Mouse (Mus musculus) cortical plate, adult 2 months (tissue): ENCODE results near the gene Tiparp. TPM values are rescaled to one million over a fixed set of nuclear protein-coding genes. Genes with fewer than 3 reads are reported as not detected.
A peak's percentile ranks its signal among the peaks of the same experiment; 100 is the strongest.

Source experiments
- H3K27ac ChIP-seq: fragments of 200-500 bp; 2 replicates; pipeline ENCODE4 v1.5.1; 2012; ENCODE audit warnings: low read length, control low read depth, inconsistent platforms; ENCODE audit not compliant: insufficient read depth
- H3K4me1 ChIP-seq: fragments of 200-500 bp; 2 replicates; pipeline ENCODE4 v1.6.1; 2011; ENCODE audit warnings: low read length; ENCODE audit not compliant: control insufficient read depth, insufficient read depth
- H3K4me3 ChIP-seq: fragments of 200-500 bp; 2 replicates; pipeline ENCODE4 v1.5.1; 2011; ENCODE audit warnings: mild to moderate bottlenecking, low read length, control low read depth; ENCODE audit not compliant: insufficient read depth
- CTCF ChIP-seq: fragments of 200-500 bp; IDR thresholded peaks from 2 replicates; pipeline ENCODE4 v1.5.1; 2011; ENCODE audit warnings: mild to moderate bottlenecking, control low read depth, low read length; ENCODE audit not compliant: insufficient read depth; ENCODE audit errors: extremely low read depth
- POLR2A ChIP-seq: fragments of 200-500 bp; IDR thresholded peaks from 2 replicates; pipeline ENCODE4 v1.6.1; 2011; ENCODE audit warnings: mild to moderate bottlenecking, low read length, control low read depth; ENCODE audit not compliant: insufficient read depth; ENCODE audit errors: extremely low read depth
- polyA plus RNA-seq: library from polyadenylated mRNA; depleted of rRNA; stranded (reverse); fragments of >200 nt; gene quantifications from 2 replicates; pipeline ENCODE4 v1.2.3, GENCODE M21; 2012

Gene Tiparp
- polyA plus RNA-seq, 1 experiment: 8.2 TPM

GRCm38 (mm10) chr3:65527196-65527595 lies 1.0 kb upstream of the Tiparp start:
- no peak overlapping the region for H3K27ac ChIP-seq
- no peaks in the 10 kb centered on the region for H3K4me1 ChIP-seq
- TF ChIP-seq CTCF: no peak
- no peak for TF ChIP-seq POLR2A
- H3K4me3 ChIP-seq: peak overlapping the region; percentile 91

DNA sequence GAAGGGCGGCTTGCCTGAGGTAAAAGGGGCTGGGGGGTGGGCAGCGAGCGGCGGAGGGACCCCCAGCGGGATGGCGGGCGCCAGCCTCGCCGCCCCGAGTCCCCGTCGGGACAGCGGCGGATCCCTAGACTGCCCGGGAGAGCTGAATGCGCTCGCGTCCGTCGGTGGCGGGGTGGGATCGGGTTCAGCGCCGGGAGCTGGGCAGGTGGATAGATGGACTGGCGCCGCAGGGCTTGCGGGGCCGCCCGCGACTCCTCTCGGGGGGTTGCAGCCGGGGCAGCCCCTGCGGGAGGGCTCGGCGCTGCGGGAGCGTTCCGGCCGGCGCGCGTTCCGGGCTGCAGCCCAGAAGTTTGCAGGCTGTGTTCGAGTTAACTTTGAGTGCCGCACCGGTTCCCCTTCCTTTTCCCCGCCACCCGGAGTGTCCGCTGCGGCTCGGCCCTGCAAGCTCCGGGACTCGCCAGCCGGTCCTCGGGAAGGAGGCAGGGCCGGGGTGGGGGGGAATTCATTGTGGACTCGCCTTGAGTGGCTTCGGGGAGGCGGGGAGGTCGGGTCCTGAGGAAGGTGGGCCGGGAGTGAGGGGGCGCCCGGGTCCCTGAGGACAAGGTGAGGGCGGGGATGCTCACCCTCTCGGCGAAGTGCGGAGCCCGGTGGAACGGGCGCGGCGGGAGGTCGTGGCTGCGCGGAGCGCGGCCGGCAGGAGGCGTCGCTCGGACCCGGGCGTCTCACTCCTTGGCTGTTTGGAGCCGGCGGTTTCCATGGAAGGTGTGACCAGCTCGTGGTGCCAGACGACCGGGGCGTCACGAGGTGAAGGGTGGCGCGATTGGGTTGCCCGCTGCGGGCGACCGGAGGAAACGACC lies 632 bp downstream of the Tiparp start:
- peak overlapping the region; percentile 92 for H3K27ac ChIP-seq
- TF ChIP-seq POLR2A: no peak
- no peak for TF ChIP-seq CTCF
- peaks cover 2% of the 10 kb centered on the region; the same call in 1 of the 2 replicates for H3K4me1 ChIP-seq
- H3K4me3 ChIP-seq: peak overlapping the region; percentile 91

- Histone ChIP-seq H3K27ac (no peak overlapping the region), H3K4me3 (peak overlapping the region; percentile 91), H3K4me1 (peaks cover 2% of the 10 kb centered on the region; the same call in 1 of the 2 replicates)
- TF ChIP-seq POLR2A (no peak), CTCF (no peak)
Observed at GRCm38 (mm10) chr3:65529471-65530215, 1.4 kb downstream of the Tiparp start.

GRCm38 (mm10) chr3:65533014-65533413 lies 4.8 kb downstream of the Tiparp start:
- Histone ChIP-seq H3K4me3 (no peak overlapping the region), H3K27ac (no peak overlapping the region), H3K4me1 (peaks cover 2% of the 10 kb centered on the region; the same call in 1 of the 2 replicates)
- TF ChIP-seq CTCF: no peak
- no peak for TF ChIP-seq POLR2A

- TF ChIP-seq CTCF (no peak), POLR2A (no peak)
- H3K27ac ChIP-seq: no peak overlapping the region
Observed at GRCm38 (mm10) chr3:65533598-65533997, 5.4 kb downstream of the Tiparp start.

GRCm38 (mm10) chr3:65534488-65534887 lies 6.3 kb downstream of the Tiparp start:
- H3K4me1 ChIP-seq: peaks cover 2% of the 10 kb centered on the region; the same call in 1 of the 2 replicates
- H3K27ac ChIP-seq: no peak overlapping the region
- TF ChIP-seq POLR2A: no peak
- no peak for TF ChIP-seq CTCF
- no peak overlapping the region for H3K4me3 ChIP-seq

More at GRCm38 (mm10) chr3:65533598-65533997, 5.4 kb downstream of the Tiparp start:
- peaks cover 2% of the 10 kb centered on the region; the same call in 1 of the 2 replicates for H3K4me1 ChIP-seq
- no peak overlapping the region for H3K4me3 ChIP-seq

GRCm38 (mm10) chr3:65535087-65535761 lies 7.0 kb downstream of the Tiparp start:
- Histone ChIP-seq H3K4me1 (peaks cover 2% of the 10 kb centered on the region; the same call in 1 of the 2 replicates), H3K4me3 (no peak overlapping the region), H3K27ac (no peak overlapping the region)
- no peak for TF ChIP-seq CTCF
- no peak for TF ChIP-seq POLR2A

DNA sequence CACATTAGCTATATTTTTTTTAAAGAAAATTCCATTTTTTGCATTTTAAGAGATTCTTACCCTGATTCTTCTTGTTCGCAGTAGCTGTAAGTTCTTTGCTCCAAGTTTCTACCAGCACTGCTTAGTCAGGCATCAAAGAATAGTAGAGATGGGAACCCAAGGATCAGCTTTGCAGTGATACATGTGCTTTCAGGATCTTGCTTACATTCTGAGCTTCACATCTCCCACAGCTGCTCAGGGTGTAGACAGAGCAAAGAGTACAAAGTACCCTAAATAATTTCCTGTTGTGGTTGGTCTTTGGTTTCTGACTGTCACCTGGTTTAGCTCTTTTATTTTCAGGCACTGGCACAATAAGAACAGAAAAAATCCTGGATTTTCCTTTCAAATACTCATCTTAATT lies 9.1 kb downstream of the Tiparp start:
- Histone ChIP-seq H3K4me1 (peaks cover 2% of the 10 kb centered on the region; the same call in 1 of the 2 replicates), H3K4me3 (no peak overlapping the region), H3K27ac (no peak overlapping the region)
- TF ChIP-seq CTCF (no peak), POLR2A (no peak)

DNA sequence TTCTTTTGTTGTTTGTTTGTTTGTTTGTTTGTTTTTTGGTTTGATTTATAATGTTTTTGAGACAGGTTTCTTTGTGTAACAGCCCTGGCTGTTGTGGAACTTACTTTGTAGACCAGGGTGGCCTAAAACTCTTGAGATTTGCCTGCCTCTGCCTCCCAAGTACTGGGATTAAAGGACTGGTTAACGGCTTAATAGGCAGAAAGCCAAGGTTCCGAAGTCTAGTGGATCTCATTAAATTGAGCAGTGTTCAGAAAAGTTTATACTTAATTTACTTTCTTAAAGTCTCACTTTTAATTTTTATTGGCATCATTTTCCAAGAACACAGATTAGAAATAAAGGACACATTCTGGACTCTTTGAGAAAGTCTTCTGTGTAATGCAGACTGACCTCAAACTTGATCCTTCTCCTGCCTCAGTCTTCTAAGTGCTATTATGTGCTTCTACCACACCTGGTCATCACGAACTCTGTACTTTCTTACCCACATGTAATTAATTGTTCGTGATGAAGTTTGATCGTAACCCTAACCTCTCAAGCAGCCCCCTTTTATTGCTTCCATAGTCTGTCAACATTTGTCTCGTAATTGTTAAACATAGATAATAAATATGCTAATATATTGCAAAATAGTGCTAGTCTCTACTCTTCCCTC lies 12.8 kb downstream of the Tiparp start:
- H3K4me3 ChIP-seq: no peak overlapping the region
- TF ChIP-seq POLR2A (no peak), CTCF (no peak)
- no peaks in the 10 kb centered on the region for H3K4me1 ChIP-seq
- no peak overlapping the region for H3K27ac ChIP-seq

DNA sequence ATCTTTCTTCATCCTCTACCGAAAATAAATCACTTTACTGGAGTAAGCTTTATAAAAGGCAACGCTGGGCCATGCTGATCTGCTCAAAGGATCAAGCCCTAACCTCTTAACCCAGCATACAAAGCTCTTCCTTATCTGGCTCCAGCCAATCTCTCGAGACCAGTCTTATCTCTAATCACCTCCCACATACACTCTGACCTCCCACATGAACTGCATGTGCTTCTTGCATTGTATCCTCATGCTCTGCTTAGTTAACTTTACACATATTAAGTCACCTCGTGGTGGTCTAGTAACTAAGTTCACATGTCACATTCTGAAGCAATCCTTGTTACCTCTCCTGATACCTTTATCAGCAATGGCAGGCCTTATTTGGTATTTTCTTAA lies 13.3 kb downstream of the Tiparp start:
- TF ChIP-seq POLR2A (no peak), CTCF (no peak)
- Histone ChIP-seq H3K27ac (no peak overlapping the region), H3K4me3 (no peak overlapping the region), H3K4me1 (no peaks in the 10 kb centered on the region)
